Mouse (Mus musculus) liver, embryonic 14.5 days (tissue): Measurements from ENCODE around the gene Selenof.

Experiments used
- CTCF ChIP-seq: IDR thresholded peaks from 2 replicates; pipeline ENCODE4 v1.5.1; 2016; ENCODE audit warnings: antibody characterized with exemption, low read depth, control low read depth
- EP300 ChIP-seq: IDR thresholded peaks from 2 replicates; pipeline ENCODE4 v1.6.1; 2016; ENCODE audit warnings: antibody characterized with exemption, low read depth

- TF ChIP-seq CTCF (no peak), EP300 (no peak)
These were observed 25.0 kb upstream of the Selenof start for GRCm38 (mm10) chr3:144545152-144545551.
